Mouse (Mus musculus) adipocyte (in vitro differentiated cells): Measurements from ENCODE around the gene Mmab.

Experiments
- DNase-seq: peaks from one replicate; pipeline ENCODE4 v3.0.0-alpha.2; 2016; ENCODE audit warnings: low spot score

Gene Mmab

GRCm38 (mm10) chr5:114428621-114429020, 15.2 kb downstream of the Mmab start:
- DNase-seq, result no peak

GRCm38 (mm10) chr5:114426732-114427131, 17.1 kb downstream of the Mmab start:
- DNase-seq, result no peak

GRCm38 (mm10) chr5:114423961-114424360, 19.9 kb downstream of the Mmab start:
- DNase-seq, result no peak

- DNase-seq, result no peak
Observed at GRCm38 (mm10) chr5:114422591-114422990, 21.3 kb downstream of the Mmab start.

- DNase-seq, result no peak
Observed at GRCm38 (mm10) chr5:114421561-114422298, 22.1 kb downstream of the Mmab start.

- DNase-seq, result no peak
Observed at GRCm38 (mm10) chr5:114418541-114418940, 25.3 kb downstream of the Mmab start.

GRCm38 (mm10) chr5:114416855-114417254, 27.0 kb downstream of the Mmab start:
- peak; percentile 81 for DNase-seq

- DNase-seq, result peak; percentile 73
Observed at GRCm38 (mm10) chr5:114415606-114416005, 28.3 kb downstream of the Mmab start.

- DNase-seq, result peak; percentile 58
Observed at GRCm38 (mm10) chr5:114413067-114413735, 30.7 kb downstream of the Mmab start.

GRCm38 (mm10) chr5:114412361-114412998, 31.4 kb downstream of the Mmab start:
- DNase-seq, result no peak

GRCm38 (mm10) chr5:114410429-114410828, 33.4 kb downstream of the Mmab start:
- no peak for DNase-seq

GRCm38 (mm10) chr5:114408846-114409245, 35.0 kb downstream of the Mmab start:
- DNase-seq, result no peak

GRCm38 (mm10) chr5:114407810-114408209, 36.0 kb downstream of the Mmab start:
- DNase-seq, result no peak

GRCm38 (mm10) chr5:114407269-114407668, 36.6 kb downstream of the Mmab start:
- peak; percentile 32 for DNase-seq

- DNase-seq, result no peak
Observed at GRCm38 (mm10) chr5:114406592-114406991, 37.3 kb downstream of the Mmab start.

GRCm38 (mm10) chr5:114393169-114393568, 50.7 kb downstream of the Mmab start:
- DNase-seq, result no peak

- DNase-seq, result no peak
Observed at GRCm38 (mm10) chr5:114384448-114384847, 59.4 kb downstream of the Mmab start.

- DNase-seq, result peak; percentile 53
Observed at GRCm38 (mm10) chr5:114383184-114383904, 60.5 kb downstream of the Mmab start.
